Mouse (Mus musculus): ENCODE data around the gene Sart3. TPM values are rescaled to one million over a fixed set of nuclear protein-coding genes. Genes with fewer than 3 reads are reported as not detected.

The Sart3 gene
- polyA plus RNA-seq, 1 experiment from 2014 or later: 79.0 TPM

- Histone ChIP-seq H3K4me1 (peaks cover 32% of the 10 kb centered on the region), H3K36me3 (replicated peaks) (peaks cover 54% of the 10 kb centered on the region), H3K27me3 (replicated peaks; ENCODE audit: low read depth, poor library complexity, severe bottlenecking) (no peaks in the 10 kb centered on the region), H3K27ac (replicated peaks) (no peak overlapping the region), H3K9me3 (no peaks in the 10 kb centered on the region), H3K4me3 (peak overlapping the region; percentile 100)
- DNase-seq (ENCODE audit: low spot score): peak; percentile 89
- WGBS: 2% methylated on average over 7 of the region's 7 CpGs
Observed at GRCm38 (mm10) chr5:113773664-113774063, 1.4 kb upstream of the Sart3 start.

GRCm38 (mm10) chr5:113772905-113773519 lies 702 bp upstream of the Sart3 start:
- Histone ChIP-seq H3K4me3 (peak overlapping the region; percentile 100), H3K36me3 (replicated peaks) (peaks cover 54% of the 10 kb centered on the region), H3K9me3 (no peaks in the 10 kb centered on the region), H3K27me3 (replicated peaks; ENCODE audit: low read depth, poor library complexity, severe bottlenecking) (no peaks in the 10 kb centered on the region), H3K4me1 (peaks cover 32% of the 10 kb centered on the region), H3K27ac (replicated peaks) (peak overlapping the region; percentile 99)
- WGBS: 1% methylated on average over 38 of the region's 38 CpGs
- DNase-seq (ENCODE audit: low spot score): peak; percentile 16

- H3K27me3 ChIP-seq (replicated peaks; ENCODE audit: low read depth, poor library complexity, severe bottlenecking): no peaks in the 10 kb centered on the region
- WGBS: under 1% methylated on average over 97 of the region's 97 CpGs
- peak overlapping the region; percentile 100 for H3K4me3 ChIP-seq
- H3K9me3 ChIP-seq: no peaks in the 10 kb centered on the region
- H3K36me3 ChIP-seq (replicated peaks): peaks cover 56% of the 10 kb centered on the region
- peak; percentile 88 for DNase-seq (ENCODE audit: low spot score)
- peak overlapping the region; percentile 99 for H3K27ac ChIP-seq (replicated peaks)
- H3K4me1 ChIP-seq: peaks cover 32% of the 10 kb centered on the region
Observed at GRCm38 (mm10) chr5:113771213-113772162, 822 bp downstream of the Sart3 start.

- peaks cover 59% of the 10 kb centered on the region for H3K36me3 ChIP-seq (replicated peaks)
- DNase-seq (ENCODE audit: low spot score): no peak
- H3K4me3 ChIP-seq: no peak overlapping the region
- H3K27ac ChIP-seq (replicated peaks): no peak overlapping the region
- WGBS: 90% methylated on average over 8 of the region's 8 CpGs
- no peaks in the 10 kb centered on the region for H3K27me3 ChIP-seq (replicated peaks; ENCODE audit: low read depth, poor library complexity, severe bottlenecking)
- H3K9me3 ChIP-seq: no peaks in the 10 kb centered on the region
- peaks cover 30% of the 10 kb centered on the region for H3K4me1 ChIP-seq
Observed at GRCm38 (mm10) chr5:113768806-113769205, 3.5 kb downstream of the Sart3 start.

- Histone ChIP-seq H3K27me3 (replicated peaks; ENCODE audit: low read depth, poor library complexity, severe bottlenecking) (no peaks in the 10 kb centered on the region), H3K9me3 (no peaks in the 10 kb centered on the region), H3K27ac (replicated peaks) (no peak overlapping the region), H3K36me3 (replicated peaks) (peaks cover 88% of the 10 kb centered on the region), H3K4me3 (no peak overlapping the region), H3K4me1 (peaks cover 20% of the 10 kb centered on the region)
- 93% methylated on average over 13 of the region's 13 CpGs for WGBS
- DNase-seq (ENCODE audit: low spot score): no peak
Observed at GRCm38 (mm10) chr5:113765641-113766526, 6.4 kb downstream of the Sart3 start.

GRCm38 (mm10) chr5:113764426-113764825 lies 7.9 kb downstream of the Sart3 start:
- no peak overlapping the region for H3K4me3 ChIP-seq
- H3K27me3 ChIP-seq (replicated peaks; ENCODE audit: low read depth, poor library complexity, severe bottlenecking): no peaks in the 10 kb centered on the region
- peaks cover 100% of the 10 kb centered on the region for H3K36me3 ChIP-seq (replicated peaks)
- H3K9me3 ChIP-seq: no peaks in the 10 kb centered on the region
- H3K4me1 ChIP-seq: peaks cover 8% of the 10 kb centered on the region
- DNase-seq (ENCODE audit: low spot score): no peak
- WGBS: 91% methylated on average over 7 of the region's 7 CpGs
- no peak overlapping the region for H3K27ac ChIP-seq (replicated peaks)

- 94% methylated on average over 2 of the region's 2 CpGs for WGBS
- Histone ChIP-seq H3K4me1 (no peaks in the 10 kb centered on the region), H3K36me3 (replicated peaks) (peaks cover 100% of the 10 kb centered on the region), H3K4me3 (no peak overlapping the region), H3K9me3 (no peaks in the 10 kb centered on the region), H3K27me3 (replicated peaks; ENCODE audit: low read depth, poor library complexity, severe bottlenecking) (no peaks in the 10 kb centered on the region), H3K27ac (replicated peaks) (no peak overlapping the region)
- no peak for DNase-seq (ENCODE audit: low spot score)
Observed at GRCm38 (mm10) chr5:113761585-113761984, 10.7 kb downstream of the Sart3 start.

- no peaks in the 10 kb centered on the region for H3K4me1 ChIP-seq
- 91% methylated on average over 15 of the region's 15 CpGs for WGBS
- no peaks in the 10 kb centered on the region for H3K9me3 ChIP-seq
- no peak overlapping the region for H3K27ac ChIP-seq (replicated peaks)
- no peak overlapping the region for H3K4me3 ChIP-seq
- no peak for DNase-seq (ENCODE audit: low spot score)
- H3K27me3 ChIP-seq (replicated peaks; ENCODE audit: low read depth, poor library complexity, severe bottlenecking): no peaks in the 10 kb centered on the region
- H3K36me3 ChIP-seq (replicated peaks): peaks cover 100% of the 10 kb centered on the region
Observed at GRCm38 (mm10) chr5:113755347-113756030, 16.8 kb downstream of the Sart3 start.

GRCm38 (mm10) chr5:113751521-113752157 lies 20.7 kb downstream of the Sart3 start:
- H3K9me3 ChIP-seq: no peaks in the 10 kb centered on the region
- no peaks in the 10 kb centered on the region for H3K27me3 ChIP-seq (replicated peaks; ENCODE audit: low read depth, poor library complexity, severe bottlenecking)

GRCm38 (mm10) chr5:113748556-113749331 lies 23.6 kb downstream of the Sart3 start:
- Histone ChIP-seq H3K4me3 (no peak overlapping the region), H3K4me1 (no peaks in the 10 kb centered on the region), H3K27ac (replicated peaks) (no peak overlapping the region), H3K36me3 (replicated peaks) (peaks cover 100% of the 10 kb centered on the region), H3K27me3 (replicated peaks; ENCODE audit: low read depth, poor library complexity, severe bottlenecking) (no peaks in the 10 kb centered on the region), H3K9me3 (peaks cover 4% of the 10 kb centered on the region; the same call in 1 of the 2 replicates)
- DNase-seq (ENCODE audit: low spot score): no peak
- 95% methylated on average over 13 of the region's 13 CpGs for WGBS

More at GRCm38 (mm10) chr5:113751521-113752157, 20.7 kb downstream of the Sart3 start:
- no peaks in the 10 kb centered on the region for H3K4me1 ChIP-seq
- DNase-seq (ENCODE audit: low spot score): no peak
- H3K27ac ChIP-seq (replicated peaks): no peak overlapping the region
- H3K36me3 ChIP-seq (replicated peaks): peaks cover 100% of the 10 kb centered on the region
- 91% methylated on average over 9 of the region's 9 CpGs for WGBS
- H3K4me3 ChIP-seq: no peak overlapping the region

- peaks cover 100% of the 10 kb centered on the region for H3K36me3 ChIP-seq (replicated peaks)
- no peaks in the 10 kb centered on the region for H3K4me1 ChIP-seq
- H3K9me3 ChIP-seq: peaks cover 4% of the 10 kb centered on the region; the same call in 1 of the 2 replicates
- H3K27me3 ChIP-seq (replicated peaks; ENCODE audit: low read depth, poor library complexity, severe bottlenecking): no peaks in the 10 kb centered on the region
- 93% methylated on average over 5 of the region's 5 CpGs for WGBS
- no peak overlapping the region for H3K4me3 ChIP-seq
- H3K27ac ChIP-seq (replicated peaks): no peak overlapping the region
- DNase-seq (ENCODE audit: low spot score): no peak
Observed at GRCm38 (mm10) chr5:113747629-113748028, 24.7 kb downstream of the Sart3 start.

Data from embryonic facial prominence, embryonic 10.5 days (tissue).